Mouse (Mus musculus) neural tube, embryonic 11.5 days (tissue): ENCODE data around the gene Actl10. TPM values are rescaled to one million over a fixed set of nuclear protein-coding genes. Genes with fewer than 3 reads are reported as not detected.

Experiments
- ATAC-seq: fragments of 200-750 bp; cut with Nextera tagmentation; 2 replicates; pipeline ENCODE4 v1.8.0; 2017; ENCODE audit warnings: moderate number of reproducible peaks, mild to moderate bottlenecking, moderate TSS enrichment, moderate library complexity; ENCODE audit not compliant: insufficient read depth, low FRiP score, low TSS enrichment
- DNase-seq: peaks from one replicate; pipeline ENCODE4 v3.0.0-alpha.2; 2015; ENCODE audit warnings: low spot score
- H3K27ac ChIP-seq: fragments of 300-500 bp; sonication (generic); 2 replicates; pipeline ENCODE4 v1.5.1; 2014; ENCODE audit warnings: low read depth, mild to moderate bottlenecking, low read length
- H3K27me3 ChIP-seq: fragments of 300-500 bp; sonication (generic); 2 replicates; pipeline ENCODE4 v1.6.1; 2014; ENCODE audit warnings: mild to moderate bottlenecking, low read length, mixed read lengths; ENCODE audit not compliant: control insufficient read depth, insufficient read depth
- H3K36me3 ChIP-seq: fragments of 300-500 bp; sonication (generic); 2 replicates; pipeline ENCODE4 v1.6.1; 2014; ENCODE audit warnings: mild to moderate bottlenecking, low read length, moderate library complexity, mixed read lengths; ENCODE audit not compliant: control insufficient read depth, insufficient read depth
- H3K4me1 ChIP-seq: fragments of 300-500 bp; sonication (generic); 2 replicates; pipeline ENCODE4 v1.6.1; 2014; ENCODE audit warnings: low read length, mixed read lengths; ENCODE audit not compliant: control insufficient read depth, insufficient read depth
- H3K4me2 ChIP-seq: fragments of 300-500 bp; sonication (generic); 2 replicates; pipeline ENCODE4 v1.6.1; 2014; ENCODE audit warnings: low read depth, mild to moderate bottlenecking, moderate library complexity
- H3K4me3 ChIP-seq: fragments of 300-500 bp; sonication (generic); 2 replicates; pipeline ENCODE4 v1.5.1; 2014; ENCODE audit warnings: low read depth, low read length
- H3K9ac ChIP-seq: fragments of 300-500 bp; sonication (generic); 2 replicates; pipeline ENCODE4 v1.6.1; 2014; ENCODE audit warnings: mild to moderate bottlenecking, low read length
- H3K9me3 ChIP-seq: fragments of 300-500 bp; sonication (generic); 2 replicates; pipeline ENCODE4 v1.6.1; 2016; ENCODE audit warnings: low read length; ENCODE audit not compliant: control insufficient read depth
- WGBS: fragments of 180-500 bp; shearing (Covaris S2); extraction: QIAGEN DNeasy Blood & Tissue Kit; methylation state at CpG from one replicate; pipeline ENCODE4 v1.1.7; 2014; 5-methylcytosine and 5-hydroxymethylcytosine counted together
- polyA plus RNA-seq: library from polyadenylated mRNA; unstranded; fragments of >200 nt; fragmentation: Nextera tagmentation; extraction: Ambion mirVana; gene quantifications from 2 replicates; pipeline ENCODE4 v1.2.1, GENCODE M21; 2014

Actl10 gene
- polyA plus RNA-seq, 1 experiment from 2014 or later = 0.20 TPM

DNA sequence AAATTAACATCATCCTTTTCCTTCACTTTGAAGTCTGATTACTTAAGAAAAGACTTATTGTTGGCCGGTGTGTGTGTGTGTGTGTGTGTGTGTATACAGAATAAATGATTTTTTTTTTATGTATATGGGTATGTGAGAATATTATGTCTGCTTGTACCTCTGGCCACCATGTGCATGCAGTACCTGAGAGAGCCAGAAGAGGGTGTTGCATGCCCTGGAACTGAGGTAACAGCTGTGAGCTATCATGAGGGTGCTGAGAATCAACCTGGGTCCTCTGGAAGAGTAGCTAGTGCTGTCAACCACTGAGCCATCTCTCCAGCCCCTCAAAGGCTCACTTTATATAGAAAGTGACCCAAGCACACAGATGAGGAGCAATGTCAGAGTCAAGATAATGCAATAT is 29.8 kb downstream of the Actl10 start:
- H3K4me2 ChIP-seq = no peak overlapping the region
- H3K27me3 ChIP-seq = no peaks in the 10 kb centered on the region
- no peaks in the 10 kb centered on the region for H3K36me3 ChIP-seq
- no peak for DNase-seq
- ATAC-seq = no peak
- no peak overlapping the region for H3K9ac ChIP-seq
- no peak overlapping the region for H3K27ac ChIP-seq
- WGBS = 91% methylated on average over 1 of the region's 1 CpGs
- H3K4me3 ChIP-seq = no peak overlapping the region
- H3K9me3 ChIP-seq = no peaks in the 10 kb centered on the region
- H3K4me1 ChIP-seq = peaks cover 20% of the 10 kb centered on the region

GRCm38 (mm10) chr2:154583906-154584872 is 32.6 kb downstream of the Actl10 start:
- WGBS = 68% methylated on average over 15 of the region's 15 CpGs
- ATAC-seq = 0 out of 2 replicates have a peak, but pooled peaks have one; percentile 16
- H3K27me3 ChIP-seq = no peaks in the 10 kb centered on the region
- H3K9ac ChIP-seq = no peak overlapping the region
- H3K4me2 ChIP-seq = no peak overlapping the region
- H3K36me3 ChIP-seq = no peaks in the 10 kb centered on the region
- H3K27ac ChIP-seq = no peak overlapping the region
- peak; percentile 27 for DNase-seq
- H3K9me3 ChIP-seq = no peaks in the 10 kb centered on the region
- peaks cover 8% of the 10 kb centered on the region; the same call in 1 of the 2 replicates for H3K4me1 ChIP-seq
- H3K4me3 ChIP-seq = no peak overlapping the region

GRCm38 (mm10) chr2:154584931-154585601 is 33.5 kb downstream of the Actl10 start:
- no peak overlapping the region for H3K4me2 ChIP-seq
- WGBS = 69% methylated on average over 17 of the region's 17 CpGs
- H3K27ac ChIP-seq = no peak overlapping the region
- DNase-seq (no peak), ATAC-seq (no peak)
- no peaks in the 10 kb centered on the region for H3K36me3 ChIP-seq
- no peak overlapping the region for H3K9ac ChIP-seq
- H3K4me1 ChIP-seq = peaks cover 8% of the 10 kb centered on the region; the same call in 1 of the 2 replicates
- H3K27me3 ChIP-seq = no peaks in the 10 kb centered on the region
- no peaks in the 10 kb centered on the region for H3K9me3 ChIP-seq
- H3K4me3 ChIP-seq = no peak overlapping the region

- no peak overlapping the region for H3K27ac ChIP-seq
- no peak overlapping the region for H3K4me3 ChIP-seq
- ATAC-seq (no peak), DNase-seq (peak; percentile 43)
- no peak overlapping the region for H3K4me2 ChIP-seq
- WGBS = 66% methylated on average over 5 of the region's 5 CpGs
- no peaks in the 10 kb centered on the region for H3K27me3 ChIP-seq
- H3K9me3 ChIP-seq = no peaks in the 10 kb centered on the region
- H3K9ac ChIP-seq = no peak overlapping the region
- peaks cover 8% of the 10 kb centered on the region; the same call in 1 of the 2 replicates for H3K4me1 ChIP-seq
- H3K36me3 ChIP-seq = no peaks in the 10 kb centered on the region
These were observed 34.8 kb downstream of the Actl10 start for GRCm38 (mm10) chr2:154586405-154586804.

GRCm38 (mm10) chr2:154589051-154589450 is 37.5 kb downstream of the Actl10 start:
- WGBS = 91% methylated on average over 4 of the region's 4 CpGs
- Histone ChIP-seq H3K27me3 (no peaks in the 10 kb centered on the region), H3K4me2 (no peak overlapping the region), H3K36me3 (no peaks in the 10 kb centered on the region; the same call in 1 of the 2 replicates), H3K9ac (no peak overlapping the region), H3K4me3 (no peak overlapping the region), H3K4me1 (peaks cover 4% of the 10 kb centered on the region; the same call in 1 of the 2 replicates), H3K27ac (no peak overlapping the region), H3K9me3 (no peaks in the 10 kb centered on the region)
- DNase-seq (no peak), ATAC-seq (no peak)

DNA sequence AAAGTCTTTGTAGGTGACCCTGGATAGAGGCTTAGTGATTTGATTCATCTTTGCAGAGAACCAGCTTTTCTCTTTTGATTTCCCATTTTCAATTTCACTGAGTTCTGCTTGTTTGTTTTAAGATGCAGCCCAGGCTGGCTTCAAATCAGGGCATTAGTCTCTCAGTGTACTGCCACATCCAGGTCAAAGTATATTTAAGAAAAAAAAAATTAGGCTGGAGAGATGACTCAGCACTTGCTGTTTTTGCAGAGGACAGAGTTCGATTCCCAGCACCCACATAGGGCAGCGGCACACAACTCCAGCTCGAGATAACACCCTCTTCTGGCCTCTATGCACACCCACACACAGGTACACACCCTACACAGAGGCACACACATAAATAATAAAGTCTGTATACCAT is 39.7 kb downstream of the Actl10 start:
- no peak overlapping the region for H3K9ac ChIP-seq
- no peak for ATAC-seq

DNA sequence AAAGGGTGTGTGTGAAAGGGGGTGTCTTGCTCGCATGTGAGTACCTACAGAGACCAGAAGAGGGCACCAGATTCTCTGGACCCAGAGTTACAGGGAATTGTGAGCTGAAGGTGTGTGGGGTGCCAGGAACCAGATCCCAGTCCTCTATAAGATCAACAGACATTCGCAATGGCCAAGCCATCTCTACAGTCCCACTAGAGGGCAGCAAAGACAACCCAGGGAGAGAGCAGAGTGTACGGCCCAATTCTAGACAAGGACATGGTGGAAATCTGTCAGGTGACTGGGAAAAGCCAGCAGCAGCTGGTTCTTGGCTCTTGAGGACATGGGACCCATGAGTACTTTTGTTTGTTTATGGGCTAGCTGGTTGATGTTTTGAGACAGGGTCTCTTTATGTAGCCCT is 41.4 kb downstream of the Actl10 start:
- WGBS = 74% methylated on average over 3 of the region's 3 CpGs
- no peaks in the 10 kb centered on the region for H3K4me1 ChIP-seq
- DNase-seq = no peak

More for the DNA sequence above, 39.7 kb downstream of the Actl10 start:
- Histone ChIP-seq H3K4me3 (no peak overlapping the region), H3K36me3 (no peaks in the 10 kb centered on the region; the same call in 1 of the 2 replicates), H3K27me3 (no peaks in the 10 kb centered on the region), H3K4me2 (no peak overlapping the region), H3K9me3 (no peaks in the 10 kb centered on the region), H3K27ac (no peak overlapping the region), H3K4me1 (no peaks in the 10 kb centered on the region)
- DNase-seq = no peak
- WGBS = 81% methylated on average over 3 of the region's 3 CpGs

DNA sequence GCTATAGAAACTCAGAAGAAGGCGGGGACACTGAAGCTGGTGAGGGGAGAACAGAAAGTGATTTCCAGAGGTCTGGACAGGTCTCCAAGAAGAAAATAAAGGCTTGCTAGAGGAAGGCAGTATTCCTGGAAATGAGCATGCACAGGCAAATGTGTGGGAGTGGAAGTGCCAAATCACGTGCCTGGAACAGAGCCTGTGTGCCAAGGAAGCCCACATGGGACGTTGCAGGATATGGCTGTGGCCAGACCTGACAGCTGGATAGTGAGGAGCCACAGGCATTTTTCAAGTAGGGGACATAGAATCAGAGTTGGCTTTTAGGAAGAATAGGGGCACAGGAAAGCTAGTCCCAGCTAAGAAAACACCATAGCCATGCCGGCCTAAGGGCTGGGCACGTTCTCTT is 44.2 kb downstream of the Actl10 start:
- 88% methylated on average over 5 of the region's 5 CpGs for WGBS
- ATAC-seq = no peak

More for the DNA sequence above, 41.4 kb downstream of the Actl10 start:
- Histone ChIP-seq H3K9ac (no peak overlapping the region), H3K4me3 (no peak overlapping the region), H3K27me3 (no peaks in the 10 kb centered on the region), H3K36me3 (no peaks in the 10 kb centered on the region; the same call in 1 of the 2 replicates), H3K27ac (no peak overlapping the region), H3K9me3 (no peaks in the 10 kb centered on the region), H3K4me2 (no peak overlapping the region)
- no peak for ATAC-seq

More for the DNA sequence above, 44.2 kb downstream of the Actl10 start:
- no peak for DNase-seq
- Histone ChIP-seq H3K4me3 (no peak overlapping the region), H3K36me3 (no peaks in the 10 kb centered on the region; the same call in 1 of the 2 replicates), H3K4me1 (no peaks in the 10 kb centered on the region), H3K9ac (no peak overlapping the region), H3K4me2 (no peak overlapping the region), H3K27ac (no peak overlapping the region), H3K27me3 (no peaks in the 10 kb centered on the region), H3K9me3 (no peaks in the 10 kb centered on the region)
